Mouse (Mus musculus): Measurements from ENCODE around the gene Dync1li2. TPM values are rescaled to one million over a fixed set of nuclear protein-coding genes. Genes with fewer than 3 reads are reported as not detected.

Dync1li2 gene
- total and polyA plus RNA-seq, 2 experiments from 2014 or later: 73.4 to 80.5 TPM

DNA sequence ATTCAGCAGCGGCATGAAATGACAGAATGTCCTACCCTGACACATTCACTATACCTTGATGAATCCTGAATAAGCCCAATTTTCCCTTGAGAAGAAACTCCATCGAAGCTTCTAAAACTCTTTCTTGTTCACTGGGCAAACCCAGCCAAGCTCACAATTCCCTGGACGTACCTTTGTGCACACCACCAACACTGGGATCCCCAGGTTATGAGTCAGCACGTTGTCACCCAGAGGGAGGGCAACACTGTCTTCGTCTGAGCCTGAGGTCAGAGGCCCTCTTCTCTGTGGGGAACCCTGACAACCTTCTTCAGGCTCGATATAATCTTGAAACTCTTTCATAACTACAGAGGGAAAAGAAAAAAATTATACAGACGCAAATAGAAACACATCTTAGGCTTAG lies 12.6 kb downstream of the Dync1li2 start:
- DNase-seq (ENCODE audit: low spot score): no peak
- H3K36me3 ChIP-seq (ENCODE audit: insufficient read depth, low read length): peaks cover 79% of the 10 kb centered on the region
- H3K4me1 ChIP-seq (ENCODE audit: insufficient read depth, low read length): no peaks in the 10 kb centered on the region
- H3K4me3 ChIP-seq (ENCODE audit: low read depth, low read length): no peak overlapping the region
- no peak overlapping the region for H3K27ac ChIP-seq (ENCODE audit: low read depth, low read length)
- H3K9ac ChIP-seq (replicated peaks; ENCODE audit: low read length, poor library complexity, severe bottlenecking): no peak overlapping the region
- no peak for ATAC-seq (ENCODE audit: low FRiP score)
- H3K27me3 ChIP-seq (ENCODE audit: insufficient read depth, low read length): no peaks in the 10 kb centered on the region
- H3K9me3 ChIP-seq (ENCODE audit: low read length): no peaks in the 10 kb centered on the region
- H3K4me2 ChIP-seq (ENCODE audit: low read depth, low read length, poor library complexity, severe bottlenecking): no peak overlapping the region
- 89% methylated on average over 7 of the region's 7 CpGs for WGBS
- TF ChIP-seq CTCF (IDR thresholded peaks at IDR 0.05): no peak

DNA sequence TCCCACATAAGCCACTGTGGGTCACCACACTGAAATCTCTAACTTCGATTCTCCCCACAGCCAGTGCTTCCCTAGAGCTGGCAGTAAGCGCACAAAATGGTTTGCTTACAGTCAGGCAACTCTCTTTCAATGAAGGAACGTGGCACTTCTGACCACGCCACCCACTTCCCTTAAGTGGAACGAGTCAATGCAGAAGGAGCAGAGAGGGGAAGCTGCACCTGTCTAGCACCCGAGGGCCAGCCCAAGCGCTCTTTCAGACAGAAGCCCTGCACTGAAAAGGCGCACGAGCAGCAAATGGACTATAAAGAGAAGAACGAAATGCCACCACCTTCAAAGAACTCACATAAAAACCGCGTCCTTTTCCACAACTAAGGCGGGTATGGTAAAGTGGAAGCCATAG lies 15.1 kb downstream of the Dync1li2 start:
- no peak overlapping the region for H3K9ac ChIP-seq (replicated peaks; ENCODE audit: low read length, poor library complexity, severe bottlenecking)
- no peak overlapping the region for H3K4me2 ChIP-seq (ENCODE audit: low read depth, low read length, poor library complexity, severe bottlenecking)
- TF ChIP-seq CTCF (IDR thresholded peaks at IDR 0.05): no peak
- DNase-seq (ENCODE audit: low spot score) (no peak), ATAC-seq (ENCODE audit: low FRiP score) (no peak)
- H3K4me3 ChIP-seq (ENCODE audit: low read depth, low read length): no peak overlapping the region
- H3K4me1 ChIP-seq (ENCODE audit: insufficient read depth, low read length): no peaks in the 10 kb centered on the region
- peaks cover 79% of the 10 kb centered on the region for H3K36me3 ChIP-seq (ENCODE audit: insufficient read depth, low read length)
- no peak overlapping the region for H3K27ac ChIP-seq (ENCODE audit: low read depth, low read length)
- H3K27me3 ChIP-seq (ENCODE audit: insufficient read depth, low read length): no peaks in the 10 kb centered on the region
- no peaks in the 10 kb centered on the region for H3K9me3 ChIP-seq (ENCODE audit: low read length)
- WGBS: 93% methylated on average over 13 of the region's 13 CpGs

DNA sequence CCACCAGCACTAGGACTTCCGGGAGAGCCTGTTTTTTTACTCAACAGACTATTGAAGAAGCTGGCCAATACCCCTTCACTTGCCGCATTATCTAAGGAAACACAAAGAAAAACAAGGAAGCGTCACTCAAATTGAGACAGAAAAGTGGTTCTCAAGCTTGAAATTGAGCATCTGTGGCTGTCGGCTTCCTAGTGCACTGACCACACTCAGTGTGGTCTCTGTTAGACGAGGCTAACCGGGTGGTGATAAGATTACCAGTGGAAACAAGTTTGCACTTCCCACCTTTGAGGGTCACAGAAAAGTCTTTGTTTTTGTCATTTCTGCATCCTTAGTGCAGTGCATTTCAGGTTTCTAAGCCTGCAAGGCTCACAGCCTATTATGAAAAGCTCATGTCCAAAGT lies 20.5 kb downstream of the Dync1li2 start:
- Histone ChIP-seq H3K36me3 (ENCODE audit: insufficient read depth, low read length) (peaks cover 84% of the 10 kb centered on the region), H3K4me2 (ENCODE audit: low read depth, low read length, poor library complexity, severe bottlenecking) (no peak overlapping the region), H3K4me3 (ENCODE audit: low read depth, low read length) (no peak overlapping the region)

DNA sequence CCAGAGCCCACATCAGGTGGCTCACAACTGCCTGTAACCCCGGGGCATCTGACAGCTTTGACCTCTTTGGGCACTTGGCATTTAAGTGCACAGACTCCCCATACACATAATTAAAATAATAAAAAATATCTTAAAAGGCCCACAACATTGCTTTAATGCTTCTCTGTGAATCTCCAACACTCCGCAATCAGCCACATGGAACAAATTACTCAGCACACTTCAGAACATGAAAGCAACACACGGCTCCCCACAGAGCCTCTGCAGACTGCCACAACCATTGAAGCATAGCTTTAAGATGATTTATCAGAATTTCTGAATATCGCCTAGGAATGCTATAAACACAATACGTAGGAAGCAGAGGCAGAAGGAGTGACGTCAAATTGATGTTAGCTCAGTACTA lies 26.8 kb downstream of the Dync1li2 start:
- TF ChIP-seq CTCF (IDR thresholded peaks at IDR 0.05): no peak
- ATAC-seq (ENCODE audit: low FRiP score) (no peak), DNase-seq (ENCODE audit: low spot score) (no peak)
- H3K27me3 ChIP-seq (ENCODE audit: insufficient read depth, low read length): no peaks in the 10 kb centered on the region
- WGBS: 76% methylated on average over 6 of the region's 6 CpGs
- peaks cover 31% of the 10 kb centered on the region; the same call in 1 of the 2 replicates for H3K36me3 ChIP-seq (ENCODE audit: insufficient read depth, low read length)
- H3K4me1 ChIP-seq (ENCODE audit: insufficient read depth, low read length): no peaks in the 10 kb centered on the region
- H3K9ac ChIP-seq (replicated peaks; ENCODE audit: low read length, poor library complexity, severe bottlenecking): no peak overlapping the region
- no peaks in the 10 kb centered on the region for H3K9me3 ChIP-seq (ENCODE audit: low read length)
- H3K4me2 ChIP-seq (ENCODE audit: low read depth, low read length, poor library complexity, severe bottlenecking): no peak overlapping the region
- no peak overlapping the region for H3K27ac ChIP-seq (ENCODE audit: low read depth, low read length)
- H3K4me3 ChIP-seq (ENCODE audit: low read depth, low read length): no peak overlapping the region

More for the DNA sequence above, 20.5 kb downstream of the Dync1li2 start:
- Histone ChIP-seq H3K9me3 (ENCODE audit: low read length) (no peaks in the 10 kb centered on the region), H3K27ac (ENCODE audit: low read depth, low read length) (no peak overlapping the region), H3K4me1 (ENCODE audit: insufficient read depth, low read length) (no peaks in the 10 kb centered on the region), H3K9ac (replicated peaks; ENCODE audit: low read length, poor library complexity, severe bottlenecking) (no peak overlapping the region), H3K27me3 (ENCODE audit: insufficient read depth, low read length) (no peaks in the 10 kb centered on the region)
- no peak for DNase-seq (ENCODE audit: low spot score)
- WGBS: 89% methylated on average over 6 of the region's 6 CpGs
- no peak for TF ChIP-seq CTCF (IDR thresholded peaks at IDR 0.05)
- no peak for ATAC-seq (ENCODE audit: low FRiP score)

DNA sequence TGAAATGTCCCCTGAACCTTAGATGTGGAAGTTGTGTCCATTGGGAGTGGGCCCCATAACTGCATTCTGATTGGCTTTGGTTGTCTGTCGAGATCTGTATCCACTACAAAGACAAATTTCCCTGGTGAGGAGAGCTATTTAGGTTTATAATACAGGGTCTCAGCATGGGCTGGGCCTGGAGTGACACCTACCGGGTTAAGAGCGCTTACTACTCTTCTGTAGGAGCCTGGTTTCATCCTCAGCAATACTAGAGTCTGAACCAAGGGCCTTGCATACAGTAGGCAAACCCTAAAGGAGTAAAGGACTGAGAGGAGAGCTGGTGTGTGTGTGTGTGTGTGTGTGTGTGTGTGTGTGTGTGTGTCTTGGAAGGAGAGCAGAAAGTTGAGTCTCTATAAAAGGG lies 28.6 kb downstream of the Dync1li2 start:
- Histone ChIP-seq H3K4me2 (ENCODE audit: low read depth, low read length, poor library complexity, severe bottlenecking) (no peak overlapping the region), H3K27me3 (ENCODE audit: insufficient read depth, low read length) (no peaks in the 10 kb centered on the region), H3K9me3 (ENCODE audit: low read length) (no peaks in the 10 kb centered on the region), H3K27ac (ENCODE audit: low read depth, low read length) (no peak overlapping the region), H3K36me3 (ENCODE audit: insufficient read depth, low read length) (peaks cover 12% of the 10 kb centered on the region; the same call in 1 of the 2 replicates), H3K4me1 (ENCODE audit: insufficient read depth, low read length) (no peaks in the 10 kb centered on the region), H3K9ac (replicated peaks; ENCODE audit: low read length, poor library complexity, severe bottlenecking) (no peak overlapping the region), H3K4me3 (ENCODE audit: low read depth, low read length) (no peak overlapping the region)
- WGBS: 50% methylated on average over 3 of the region's 3 CpGs
- no peak for ATAC-seq (ENCODE audit: low FRiP score)
- peak; percentile 44 for TF ChIP-seq CTCF (IDR thresholded peaks at IDR 0.05)
- peak; percentile 21 for DNase-seq (ENCODE audit: low spot score)

DNA sequence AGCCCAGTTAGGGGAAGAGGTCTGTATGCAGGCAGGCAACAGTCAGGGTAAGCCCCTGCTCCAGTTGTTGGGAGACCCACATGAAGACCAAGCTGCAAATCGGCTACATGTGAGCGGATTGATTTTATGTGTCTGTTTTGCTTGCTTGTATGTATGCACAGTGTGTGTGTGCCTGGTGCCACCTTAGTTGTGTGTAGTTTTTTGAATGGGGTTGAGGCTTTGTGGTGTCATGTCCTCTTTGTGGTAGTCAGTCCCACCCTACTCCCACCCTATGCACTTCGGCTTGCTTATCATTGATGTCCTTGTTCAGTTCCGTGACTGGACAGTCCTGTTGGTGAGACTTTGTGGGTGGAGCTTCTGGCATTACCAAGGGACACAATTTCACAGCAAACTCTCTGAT lies 29.1 kb downstream of the Dync1li2 start:
- no peak overlapping the region for H3K4me2 ChIP-seq (ENCODE audit: low read depth, low read length, poor library complexity, severe bottlenecking)
- H3K4me1 ChIP-seq (ENCODE audit: insufficient read depth, low read length): no peaks in the 10 kb centered on the region
- H3K27ac ChIP-seq (ENCODE audit: low read depth, low read length): no peak overlapping the region
- TF ChIP-seq CTCF (IDR thresholded peaks at IDR 0.05): no peak
- no peak overlapping the region for H3K4me3 ChIP-seq (ENCODE audit: low read depth, low read length)
- H3K9ac ChIP-seq (replicated peaks; ENCODE audit: low read length, poor library complexity, severe bottlenecking): no peak overlapping the region
- H3K27me3 ChIP-seq (ENCODE audit: insufficient read depth, low read length): no peaks in the 10 kb centered on the region
- DNase-seq (ENCODE audit: low spot score) (no peak), ATAC-seq (ENCODE audit: low FRiP score) (no peak; the same call in 1 of the 2 replicates)
- 75% methylated on average over 4 of the region's 4 CpGs for WGBS
- peaks cover 11% of the 10 kb centered on the region; the same call in 1 of the 2 replicates for H3K36me3 ChIP-seq (ENCODE audit: insufficient read depth, low read length)
- H3K9me3 ChIP-seq (ENCODE audit: low read length): no peaks in the 10 kb centered on the region
